In the genomic region with DNA sequence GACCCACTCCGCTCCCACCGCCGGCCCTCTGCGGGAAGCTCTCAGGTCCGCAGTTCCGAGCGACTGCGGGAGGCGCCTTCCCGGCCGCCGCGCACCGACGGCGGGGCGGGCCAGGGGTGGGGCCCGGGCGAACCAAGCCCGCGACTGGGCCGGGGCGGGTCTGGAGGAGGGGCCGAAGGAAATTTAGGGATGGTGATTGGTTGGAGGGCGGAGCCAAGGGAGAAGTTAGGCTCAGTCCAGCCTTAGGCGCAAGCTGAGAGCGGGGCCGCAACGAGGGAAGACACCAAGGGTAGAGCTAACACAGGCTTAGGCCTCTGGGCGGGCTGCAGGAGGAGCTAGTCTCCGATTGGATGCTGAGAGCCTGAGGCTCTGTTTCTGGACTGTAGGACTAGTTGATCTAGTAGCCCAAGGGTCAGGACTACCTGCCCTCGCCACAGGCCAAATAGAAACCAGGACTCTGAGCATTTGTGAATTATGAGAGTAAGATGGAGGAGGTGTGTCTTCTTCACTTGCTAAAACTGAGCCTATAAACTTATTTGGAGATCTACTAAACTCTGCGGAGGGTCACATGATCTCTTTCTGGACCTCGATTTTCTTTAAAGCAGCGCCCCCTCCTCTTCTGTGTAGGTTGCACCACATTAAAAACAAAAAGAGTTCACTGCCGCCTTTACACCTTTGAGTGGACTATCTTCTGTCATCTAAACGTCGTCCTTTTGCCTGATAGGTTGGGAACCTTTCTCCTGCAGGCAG, we compare ENCODE assay signal across 8 mouse cellular contexts. TPM values are rescaled to one million over a fixed set of nuclear protein-coding genes. Genes with fewer than 3 reads are reported as not detected.
A peak's percentile ranks its signal among the peaks of the same experiment; 100 is the strongest.
DNase-seq lines count a peak whose midpoint lies in the region; ATAC-seq and TF ChIP-seq lines count a peak whose summit lies in the region.

A gene (minus strand): TSS at position 89 of the 750 bp plus-strand sequence.

- peak within 1 kb of the TSS; percentile 96 for H3K4me3 ChIP-seq in erythroblast, embryonic 14.5 days (replicated peaks)
- H3K4me3 ChIP-seq in heart, embryonic 11.5 days (ENCODE audit: low read depth, low read length) = peak within 1 kb of the TSS; percentile 97
- peak within 1 kb of the TSS; percentile 94 for H3K4me3 ChIP-seq in kidney, embryonic 16.5 days (ENCODE audit: low read length)
- peak within 1 kb of the TSS; percentile 79 for H3K4me3 ChIP-seq in liver, adult 2 months (ENCODE audit: insufficient read depth, low read depth, low read length)
- peak within 1 kb of the TSS; percentile 97 for H3K4me3 ChIP-seq in myocyte
- H3K4me3 ChIP-seq in stomach, embryonic 14.5 days (ENCODE audit: low read depth, low read length) = peak within 1 kb of the TSS; percentile 85

- H3K36me3 ChIP-seq in erythroblast, embryonic 14.5 days (ENCODE audit: control insufficient read depth) = peaks cover 23% of the 10 kb centered on the region
- no peaks in the 10 kb centered on the region; the same call in 1 of the 2 replicates for H3K36me3 ChIP-seq in heart, embryonic 11.5 days (ENCODE audit: control insufficient read depth, insufficient read depth, low read length)
- 0 out of 2 replicates have a peak, but pooled peaks cover 3% of the 10 kb centered on the region for H3K36me3 ChIP-seq in kidney, embryonic 16.5 days (ENCODE audit: insufficient read depth, low read length)
- H3K36me3 ChIP-seq in liver, adult 2 months (ENCODE audit: control insufficient read depth, insufficient read depth, low read length) = no peaks in the 10 kb centered on the region
- no peaks in the 10 kb centered on the region for H3K36me3 ChIP-seq in myocyte (ENCODE audit: control insufficient read depth, insufficient read depth)
- no peaks in the 10 kb centered on the region for H3K36me3 ChIP-seq in stomach, embryonic 14.5 days (ENCODE audit: control insufficient read depth, insufficient read depth, low read length)

- ATAC-seq in heart, embryonic 11.5 days (replicated peaks; ENCODE audit: insufficient number of reproducible peaks, low FRiP score, low TSS enrichment) = peak; percentile 93
- peak; percentile 97 for ATAC-seq in kidney, embryonic 16.5 days (ENCODE audit: low FRiP score, low TSS enrichment)
- ATAC-seq in stomach, embryonic 14.5 days (ENCODE audit: insufficient number of reproducible peaks, insufficient read depth, low FRiP score, low read depth) = peak; percentile 97

- peaks cover 67% of the 10 kb centered on the region for H3K4me1 ChIP-seq in erythroblast, embryonic 14.5 days (ENCODE audit: control insufficient read depth)
- H3K4me1 ChIP-seq in heart, embryonic 11.5 days (ENCODE audit: control insufficient read depth, insufficient read depth, low read length) = peaks cover 44% of the 10 kb centered on the region
- H3K4me1 ChIP-seq in kidney, embryonic 16.5 days (ENCODE audit: insufficient read depth, low read length) = peaks cover 43% of the 10 kb centered on the region
- H3K4me1 ChIP-seq in liver, adult 2 months (ENCODE audit: control insufficient read depth, insufficient read depth, low read length) = peaks cover 14% of the 10 kb centered on the region; the same call in 1 of the 2 replicates
- H3K4me1 ChIP-seq in stomach, embryonic 14.5 days (ENCODE audit: control insufficient read depth, insufficient read depth, low read length) = peaks cover 29% of the 10 kb centered on the region

- TF ChIP-seq POLR2A in liver, adult 2 months (IDR thresholded peaks at IDR 0.05; ENCODE audit: extremely low read depth, insufficient read depth, low read length) = peak; percentile 87
- TF ChIP-seq POLR2A in myocyte (IDR thresholded peaks at IDR 0.05; ENCODE audit: insufficient read length, low read depth) = peak; percentile 83

- H3K4me2 ChIP-seq in heart, embryonic 11.5 days = peak within 1 kb of the TSS; percentile 100
- H3K4me2 ChIP-seq in kidney, embryonic 16.5 days (replicated peaks; ENCODE audit: low read depth, low read length) = peak within 1 kb of the TSS; percentile 98
- peak within 1 kb of the TSS; percentile 75 for H3K4me2 ChIP-seq in myocyte (ENCODE audit: low read depth)
- peak within 1 kb of the TSS; percentile 95 for H3K4me2 ChIP-seq in stomach, embryonic 14.5 days (replicated peaks; ENCODE audit: low read depth, low read length)

- peak within 1 kb of the TSS; percentile 81 for H3ac ChIP-seq in myocyte (ENCODE audit: control insufficient read depth, insufficient read length)

- H3K27ac ChIP-seq in heart, embryonic 11.5 days (ENCODE audit: low read depth, low read length) = peak within 1 kb of the TSS; percentile 90
- H3K27ac ChIP-seq in kidney, embryonic 16.5 days (ENCODE audit: low read length) = peak within 1 kb of the TSS; percentile 94
- H3K27ac ChIP-seq in liver, adult 2 months (replicated peaks; ENCODE audit: insufficient read depth, low read depth, low read length) = peak within 1 kb of the TSS; percentile 62
- H3K27ac ChIP-seq in stomach, embryonic 14.5 days (ENCODE audit: low read length) = peak within 1 kb of the TSS; percentile 95

- DNase-seq in B cell, adult 2 months = peak; percentile 96 to 97
- DNase-seq in brain, adult 2 months (ENCODE audit: low read depth, low spot score) = peak; percentile 98
- DNase-seq in liver, adult 2 months (ENCODE audit: extremely low read depth, low read depth, low spot score) = peak; percentile 98

- H3K79me2 ChIP-seq in liver, adult 2 months (ENCODE audit: control insufficient read depth, insufficient read depth, low read length) = peaks cover 36% of the 10 kb centered on the region
- peaks cover 45% of the 10 kb centered on the region for H3K79me2 ChIP-seq in myocyte (ENCODE audit: control insufficient read depth, insufficient read depth)

- no peaks in the 10 kb centered on the region for H3K27me3 ChIP-seq in erythroblast, embryonic 14.5 days (ENCODE audit: control insufficient read depth)
- no peaks in the 10 kb centered on the region for H3K27me3 ChIP-seq in heart, embryonic 11.5 days (ENCODE audit: control insufficient read depth, insufficient read depth, low read length)
- no peaks in the 10 kb centered on the region for H3K27me3 ChIP-seq in kidney, embryonic 16.5 days (ENCODE audit: insufficient read depth, low read length)
- no peaks in the 10 kb centered on the region for H3K27me3 ChIP-seq in liver, adult 2 months (ENCODE audit: control insufficient read depth, insufficient read depth, low read length)
- no peaks in the 10 kb centered on the region for H3K27me3 ChIP-seq in myocyte (ENCODE audit: control insufficient read depth, insufficient read depth, insufficient read length)
- no peaks in the 10 kb centered on the region for H3K27me3 ChIP-seq in stomach, embryonic 14.5 days (ENCODE audit: control insufficient read depth, insufficient read depth, low read length)

- TF ChIP-seq CTCF in liver, adult 2 months (IDR thresholded peaks at IDR 0.05; ENCODE audit: low read depth, low read length) = no peak

- peak within 1 kb of the TSS; percentile 94 for H3K9ac ChIP-seq in heart, embryonic 11.5 days (ENCODE audit: low read depth, low read length)
- H3K9ac ChIP-seq in kidney, embryonic 16.5 days (replicated peaks; ENCODE audit: low read length) = peak within 1 kb of the TSS; percentile 94
- peak within 1 kb of the TSS; percentile 93 for H3K9ac ChIP-seq in liver, adult 2 months (ENCODE audit: low read depth, low read length)
- peak within 1 kb of the TSS; percentile 89 for H3K9ac ChIP-seq in stomach, embryonic 14.5 days (replicated peaks; ENCODE audit: low read depth, low read length)

- WGBS in heart, embryonic 11.5 days (ENCODE audit: insufficient replicate concordance) = 3% methylated on average over 38 of the region's 38 CpGs
- WGBS in kidney, embryonic 16.5 days = 3% methylated on average over 37 of the region's 38 CpGs
- 4% methylated on average over 38 of the region's 38 CpGs for WGBS in liver, adult 2 months
- 2% methylated on average over 38 of the region's 38 CpGs for WGBS in stomach, embryonic 14.5 days

- no peaks in the 10 kb centered on the region for H3K9me3 ChIP-seq in erythroblast, embryonic 14.5 days (ENCODE audit: control insufficient read depth, low read length)
- H3K9me3 ChIP-seq in heart, embryonic 11.5 days (replicated peaks; ENCODE audit: control insufficient read depth, low read length) = no peaks in the 10 kb centered on the region
- no peaks in the 10 kb centered on the region for H3K9me3 ChIP-seq in kidney, embryonic 16.5 days (ENCODE audit: low read length)
- no peaks in the 10 kb centered on the region for H3K9me3 ChIP-seq in stomach, embryonic 14.5 days (ENCODE audit: control insufficient read depth, low read depth, low read length)

TF ChIP-seq in myocyte, 11 proteins besides CTCF, POLR2A, EP300 and RAD21:
- TF ChIP-seq REST (IDR thresholded peaks at IDR 0.05; ENCODE audit: insufficient read depth, insufficient read length) (no peak), POLR2AphosphoS2 (IDR thresholded peaks at IDR 0.05; ENCODE audit: insufficient read length, low read depth) (peak; percentile 74), USF1 (IDR thresholded peaks at IDR 0.05; ENCODE audit: low read depth) (peak; percentile 69)

RNA-seq across cellular contexts. Expression of the gene that starts here (rescaled TPM):
- polyA plus RNA-seq in erythroblast, embryonic 14.5 days (2012) = 75.1 and 87.2 TPM in 2 replicates
- 308 and 316 TPM in 2 replicates for polyA plus RNA-seq in heart, embryonic 11.5 days (2014; fragmentation: Nextera tagmentation; extraction: Ambion mirVana)
- 447 and 455 TPM in 2 replicates for polyA plus RNA-seq in kidney, embryonic 16.5 days (2015; fragmentation: Nextera tagmentation; extraction: Ambion mirVana)
- 31.6 and 44.8 TPM in 2 replicates for total RNA-seq in liver, adult 2 months (2014; rRNA removed)
- 117 and 122 TPM in 2 replicates for polyA plus RNA-seq in liver, adult 2 months (2012; rRNA removed)
- polyA plus RNA-seq in myocyte (2012; fragmentation: generic; extraction: Trizol) = 499 TPM
- polyA plus RNA-seq in stomach, embryonic 14.5 days (2014; fragmentation: Nextera tagmentation; extraction: Ambion mirVana) = 359 TPM in 2 replicates

Comparison
In these comparisons a context has a peak if more than half of its experiments do, and no peak if none do; other contexts are left out.
1. Peak in every context shown above with its lines: DNase-seq, ATAC-seq, H3K4me3 ChIP-seq and H3K27ac ChIP-seq.